Mouse (Mus musculus): ENCODE data around the gene Rnf41. TPM values are rescaled to one million over a fixed set of nuclear protein-coding genes. Genes with fewer than 3 reads are reported as not detected.

Gene Rnf41
- total RNA-seq, 2 experiments from 2014 or later: 92.0 to 94.7 TPM

GRCm38 (mm10) chr10:128382482-128382881 is 29.0 kb upstream of the Rnf41 start:
- intact Hi-C loops (cut with DNase I): no loop called here
- no peak for DNase-seq

- intact Hi-C loops (cut with DNase I): no loop called here
- no peak for DNase-seq
These were observed 25.6 kb upstream of the Rnf41 start for GRCm38 (mm10) chr10:128385902-128386301.

DNA sequence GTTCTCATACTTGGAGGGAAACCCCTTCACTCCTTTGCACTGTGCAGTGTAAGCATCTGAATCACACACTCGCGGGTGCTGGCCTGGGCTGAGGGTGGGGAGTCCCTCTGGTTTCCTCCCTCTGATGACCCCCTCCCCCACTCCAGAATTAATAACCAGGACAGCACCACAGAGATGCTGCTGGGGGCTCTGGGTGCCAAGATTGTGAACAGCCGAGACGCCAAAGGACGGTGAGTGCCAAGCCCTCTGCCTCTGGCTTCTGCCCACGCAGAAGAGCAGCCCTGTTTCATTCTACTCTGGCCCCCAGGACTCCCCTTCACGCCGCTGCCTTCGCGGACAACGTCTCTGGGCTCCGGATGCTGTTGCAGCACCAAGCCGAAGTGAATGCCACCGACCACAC is 22.5 kb upstream of the Rnf41 start:
- DNase-seq: no peak
- intact Hi-C loops (cut with DNase I): no loop called here

- intact Hi-C loops (cut with DNase I): no loop called here
- DNase-seq: no peak
These were observed 21.9 kb upstream of the Rnf41 start for GRCm38 (mm10) chr10:128389570-128389969.

DNA sequence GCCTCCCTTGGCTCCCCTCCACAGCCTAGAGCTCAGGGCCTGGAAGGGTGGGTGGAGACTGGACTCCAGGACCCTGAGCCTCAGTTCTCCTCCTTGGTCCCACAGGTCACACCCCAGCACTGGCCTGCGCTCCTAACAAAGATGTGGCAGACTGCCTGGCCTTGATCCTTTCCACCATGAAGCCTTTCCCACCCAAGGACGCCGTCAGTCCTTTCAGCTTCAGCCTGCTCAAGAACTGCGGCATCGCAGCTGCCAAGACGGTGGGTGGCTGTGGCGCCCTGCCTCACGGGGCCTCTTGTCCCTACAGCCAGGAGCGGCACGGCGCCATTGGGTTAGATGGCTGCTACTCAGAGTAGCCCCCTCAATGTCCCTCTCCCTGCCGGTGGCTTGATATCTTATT is 21.1 kb upstream of the Rnf41 start:
- no peak for DNase-seq
- intact Hi-C loops (cut with DNase I): no loop called here

DNA sequence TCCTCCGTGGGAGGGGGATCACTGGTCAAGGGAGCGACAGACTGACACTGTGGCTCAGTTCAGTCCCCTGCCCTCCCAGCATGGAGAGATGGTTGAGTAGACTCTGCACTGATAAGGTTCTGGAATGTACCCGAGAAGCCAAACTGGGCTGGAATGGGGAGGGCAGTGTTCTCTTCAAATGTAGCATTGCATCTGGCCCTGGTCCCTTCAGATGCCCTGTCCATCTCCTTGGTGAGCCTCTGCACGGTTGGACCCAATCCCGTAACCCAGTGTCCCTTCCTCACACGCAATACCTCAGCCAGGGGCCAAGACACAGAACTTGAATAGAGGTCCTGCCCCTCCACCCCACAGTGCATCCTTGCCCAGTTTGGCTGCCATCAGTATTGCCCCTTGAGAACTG is 19.6 kb upstream of the Rnf41 start:
- intact Hi-C loops (cut with DNase I): no loop called here
- DNase-seq: no peak

GRCm38 (mm10) chr10:128396017-128396673 is 15.3 kb upstream of the Rnf41 start:
- DNase-seq: no peak
- intact Hi-C loops (cut with DNase I): no loop called here

GRCm38 (mm10) chr10:128396716-128397264 is 14.7 kb upstream of the Rnf41 start:
- no peak for DNase-seq
- intact Hi-C loops (cut with DNase I): no loop called here

DNA sequence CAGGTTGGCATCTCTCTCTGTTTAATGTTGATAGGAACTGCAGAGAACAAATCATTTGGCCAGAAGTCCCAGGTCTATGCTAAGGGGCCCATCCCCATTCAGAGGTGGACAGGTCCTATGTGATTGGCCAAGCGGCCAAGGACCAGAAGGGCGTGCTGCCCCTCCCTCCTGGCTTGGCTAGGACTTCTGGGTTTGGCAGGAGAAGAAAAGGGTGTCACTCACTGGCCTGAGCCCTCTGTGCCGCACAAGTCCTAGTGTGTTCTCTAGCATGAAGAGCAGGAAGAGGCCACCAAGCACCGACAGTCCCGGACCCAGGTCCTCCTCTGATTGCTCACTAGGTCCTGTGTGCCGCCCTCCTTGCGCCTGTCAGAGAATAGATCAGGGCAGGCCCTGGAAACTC is 14.0 kb upstream of the Rnf41 start:
- intact Hi-C loops (cut with DNase I): no loop called here

GRCm38 (mm10) chr10:128400338-128400737 is 11.1 kb upstream of the Rnf41 start:
- no peak for DNase-seq
- intact Hi-C loops (cut with DNase I): no loop called here

More for the DNA sequence above, 14.0 kb upstream of the Rnf41 start:
- peak; percentile 59 for DNase-seq

GRCm38 (mm10) chr10:128401056-128401455 is 10.4 kb upstream of the Rnf41 start, which contains the start of gene Slc39a5:
Gene Slc39a5 (minus strand): TSS chr10:128401229.
- intact Hi-C loops (cut with DNase I): no loop called here
- DNase-seq: no peak

DNA sequence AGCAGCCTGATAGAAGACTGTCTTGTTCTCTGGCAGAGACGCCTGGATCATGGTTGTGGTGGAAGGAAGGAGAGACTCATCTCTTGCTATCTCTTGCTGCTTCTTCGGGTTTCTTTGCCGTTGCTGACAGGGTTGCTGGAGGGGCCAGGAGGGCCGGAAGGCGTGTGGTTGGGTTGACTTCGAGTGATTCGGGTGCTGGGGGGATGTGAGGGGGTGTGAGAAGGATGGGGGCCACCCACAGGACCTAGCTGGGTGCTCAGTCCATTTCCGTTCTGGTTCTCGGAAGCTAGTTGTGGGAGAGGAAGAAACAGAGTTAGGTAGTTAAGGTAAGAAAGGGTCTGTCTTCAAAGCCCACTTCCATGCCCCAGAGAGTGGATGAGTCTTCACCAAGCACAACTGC is 9.8 kb upstream of the Rnf41 start:
- no peak for DNase-seq
- intact Hi-C loops (cut with DNase I): no loop called here

- DNase-seq: peak; percentile 65
- intact Hi-C loops (cut with DNase I): no loop called here
These were observed 7.5 kb upstream of the Rnf41 start for GRCm38 (mm10) chr10:128403931-128404330.

DNA sequence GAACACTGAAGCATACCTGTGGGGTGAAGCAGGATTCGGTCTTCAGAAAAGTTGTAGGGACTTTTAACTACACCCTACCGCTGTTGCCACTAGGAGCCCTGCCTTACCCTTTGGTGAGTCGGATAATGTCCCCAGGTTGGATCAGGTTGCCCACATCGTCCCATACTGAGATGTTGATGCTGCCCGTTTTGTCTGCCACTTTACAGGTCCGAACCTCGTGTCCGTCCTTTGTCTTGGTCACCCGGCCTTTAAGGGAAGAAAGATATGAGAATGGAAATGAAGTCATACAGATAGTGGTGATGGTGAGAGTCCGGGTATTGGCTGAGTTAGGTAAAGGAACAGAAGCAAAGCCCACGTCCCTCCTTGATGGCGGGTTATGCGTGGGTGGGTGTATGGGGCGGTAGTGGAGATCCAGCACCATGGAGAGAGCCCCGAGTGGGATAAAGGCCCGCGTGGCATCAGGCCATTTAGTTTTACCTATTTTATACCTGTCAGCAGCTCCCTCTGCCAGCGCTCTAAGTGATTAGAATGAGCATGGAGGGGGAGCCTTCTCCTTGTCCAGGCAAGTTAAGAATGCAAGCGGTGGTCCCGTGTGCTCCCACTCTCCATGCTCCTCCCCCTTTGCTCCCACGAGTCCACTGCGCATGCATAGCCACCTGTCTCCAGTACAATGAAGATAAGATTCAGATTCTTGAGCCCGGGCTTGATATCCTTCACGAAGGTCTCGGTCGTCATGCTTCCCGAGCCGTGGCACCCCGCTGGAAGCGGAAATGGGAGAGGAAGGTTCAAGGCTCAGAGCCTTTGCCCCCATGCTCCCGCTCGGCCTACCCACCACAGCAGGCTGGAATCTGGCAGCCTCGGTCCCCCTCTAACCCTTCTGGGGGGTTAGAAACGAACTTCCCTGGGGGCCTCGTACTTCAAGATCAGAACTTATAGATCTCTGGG is 2.6 kb upstream of the Rnf41 start:
- DNase-seq: peak; percentile 54
- intact Hi-C loops (cut with DNase I): no loop called here

DNA sequence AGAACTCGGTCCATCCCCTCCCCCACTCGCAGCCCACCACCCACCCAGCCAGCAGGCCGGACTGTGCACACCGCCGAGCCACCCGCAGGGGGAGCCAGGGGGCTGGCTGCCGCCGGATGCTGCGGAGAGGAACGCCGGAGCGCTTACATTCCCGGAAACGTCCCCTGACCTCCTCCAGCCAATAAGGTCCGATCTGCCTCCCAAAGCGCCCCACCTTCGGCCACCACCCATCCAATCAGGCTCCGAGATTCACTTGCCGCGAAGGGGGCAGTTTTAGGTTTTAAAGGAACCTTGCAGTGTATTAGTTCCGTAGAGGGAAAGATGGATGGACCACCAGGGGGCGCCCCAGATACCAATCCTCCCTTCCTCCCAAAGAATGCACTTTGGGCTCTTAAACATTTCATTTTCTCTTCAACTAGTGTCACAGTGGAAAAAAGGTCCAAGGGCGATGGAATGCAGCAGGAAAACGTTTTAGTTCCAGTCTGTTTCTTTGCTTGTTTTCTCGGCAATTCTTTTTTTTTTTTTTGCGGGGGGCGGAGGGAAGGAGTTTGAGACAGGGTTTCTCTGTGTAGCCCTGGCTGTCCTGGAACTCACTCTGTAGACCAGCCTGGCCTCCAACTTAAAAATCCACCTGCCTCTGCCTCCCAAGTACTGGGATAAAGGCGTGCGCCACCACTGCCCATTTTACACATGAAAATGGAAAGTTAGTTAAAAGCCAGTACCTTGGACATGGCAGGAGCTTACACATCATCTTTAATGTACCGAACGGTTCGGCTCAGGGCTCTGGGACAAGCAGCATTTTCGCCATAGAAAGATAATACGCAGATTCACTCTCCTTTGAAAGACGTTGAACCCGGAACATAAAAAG is 1.5 kb upstream of the Rnf41 start:
- intact Hi-C loops (cut with DNase I): loop anchor here (5.0 kb wide), 1 partner anchor 47 kb away; the partner anchor contains the start of gene Smarcc2
- peak; percentile 98 for DNase-seq

GRCm38 (mm10) chr10:128410560-128410845 is 954 bp upstream of the Rnf41 start:
- DNase-seq: no peak
- intact Hi-C loops (cut with DNase I): loop anchor here (5.0 kb wide), 1 partner anchor 47 kb away; the partner anchor contains the start of gene Smarcc2

DNA sequence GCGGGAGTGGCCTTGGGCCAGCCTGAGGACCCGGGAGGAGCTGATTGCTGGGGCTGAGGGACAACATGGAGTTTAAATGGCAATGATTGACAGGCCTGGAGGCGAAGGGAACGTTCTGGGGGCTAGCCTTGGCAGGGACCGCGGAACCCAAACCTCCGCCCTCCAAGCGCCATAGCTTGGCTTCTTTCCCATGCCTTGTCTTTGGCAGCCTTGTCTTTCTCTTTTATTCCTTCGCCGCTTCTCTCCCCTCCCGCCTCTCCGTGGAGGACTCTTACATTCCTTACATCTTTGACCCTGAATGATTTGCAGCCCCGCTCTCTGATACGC is 561 bp downstream of the Rnf41 start:
- intact Hi-C loops (cut with DNase I): loop anchor here (5.0 kb wide), 1 partner anchor 45 kb away; the partner anchor contains the start of gene Smarcc2
- peak; percentile 54 for DNase-seq

- intact Hi-C loops (cut with DNase I): loop anchor here (5.0 kb wide), 1 partner anchor 45 kb away; the partner anchor contains the start of gene Smarcc2
- no peak for DNase-seq
These were observed 1.1 kb downstream of the Rnf41 start for GRCm38 (mm10) chr10:128412558-128412957.

DNA sequence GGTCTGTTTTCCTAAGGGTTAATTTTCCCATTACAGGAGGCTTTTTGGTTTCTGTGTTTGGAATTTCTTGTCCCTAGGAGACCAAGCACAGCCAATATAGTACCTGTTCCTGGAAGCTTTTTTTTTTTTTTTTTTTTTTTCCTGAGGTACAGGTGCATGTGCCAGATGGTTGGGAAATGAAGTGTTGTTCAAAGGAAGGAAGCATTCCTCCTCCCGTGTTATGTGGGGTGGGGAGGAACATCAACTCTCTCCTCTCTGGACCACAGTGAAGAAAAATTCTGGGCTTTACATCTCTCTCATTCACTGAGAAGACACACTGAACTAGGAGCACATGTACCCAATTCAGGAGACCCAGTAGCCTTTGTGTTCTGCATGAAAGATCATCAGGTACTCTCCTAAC is 1.6 kb downstream of the Rnf41 start:
- no peak for DNase-seq
- intact Hi-C loops (cut with DNase I): loop anchor here (5.0 kb wide), 1 partner anchor 44 kb away; the partner anchor contains the start of gene Smarcc2

DNA sequence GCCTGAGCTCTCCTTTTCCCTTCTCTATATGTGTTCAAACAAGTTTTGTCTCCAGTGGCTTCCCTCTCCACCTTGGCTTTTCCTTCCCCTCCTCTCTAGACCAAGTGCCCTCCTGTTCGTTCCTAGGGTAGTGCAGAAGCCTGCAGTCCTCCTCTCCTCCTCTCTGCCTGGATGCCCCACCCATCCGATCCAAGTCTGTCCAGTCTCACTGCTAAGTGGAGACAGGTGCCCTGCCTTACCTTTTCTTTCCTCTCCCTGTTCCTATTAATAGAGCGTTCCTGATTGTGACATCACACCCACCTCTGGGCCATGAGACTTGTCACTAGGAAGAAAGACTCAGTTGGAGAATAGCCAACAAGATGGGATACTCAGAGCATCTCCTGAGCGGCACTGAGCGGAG is 3.4 kb downstream of the Rnf41 start:
- intact Hi-C loops (cut with DNase I): loop anchor here (5.0 kb wide), 1 partner anchor 42 kb away; the partner anchor contains the start of gene Smarcc2
- no peak for DNase-seq

GRCm38 (mm10) chr10:128422426-128422825 is 11.0 kb downstream of the Rnf41 start:
- DNase-seq: no peak
- intact Hi-C loops (cut with DNase I): no loop called here

All from left cerebral cortex, postnatal 4 days (tissue).